ENCODE assay signal across 12 mouse cellular contexts in the genomic region with DNA sequence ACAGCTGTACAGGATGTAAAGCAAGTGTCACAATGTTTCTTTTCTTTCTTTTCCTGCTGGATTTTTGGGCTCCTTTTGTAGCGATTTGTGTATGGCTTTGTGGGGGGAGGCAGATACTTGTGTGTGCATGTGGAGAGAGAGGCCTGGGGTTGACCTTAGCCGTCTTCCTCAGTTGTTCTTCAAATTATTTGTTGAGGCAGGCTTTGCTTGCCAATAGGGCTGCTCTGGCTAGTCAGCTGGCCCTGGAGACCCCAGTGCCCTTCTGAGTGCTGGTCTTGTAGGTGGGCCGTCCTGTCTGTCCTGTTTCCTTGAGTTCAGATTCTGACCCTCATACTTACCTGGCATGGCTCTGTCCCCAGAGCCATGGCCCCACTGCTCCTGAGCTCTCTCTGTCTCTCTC.
"Had no signal": no experiment of that assay in that cellular context is flagged by ENCODE, and none has a peak within 500 bp of the region (broad histone marks: within the 10 kb centered on the region; RNA-seq: fewer than 3 reads in every experiment).

No protein-coding gene starts in this region.

- H3K4me3 ChIP-seq: left cerebral cortex, adult 2 months had no signal

- ATAC-seq: lung, postnatal 0 days had no signal

- H3K4me2 ChIP-seq: lung, embryonic 14.5 days had no signal

- DNase-seq: kidney, adult 18-20 months; kidney, adult 9 months; kidney, postnatal 10 days; kidney, postnatal 36 days; layer of hippocampus, postnatal 36 days; lung, embryonic 14.5 days; midbrain, embryonic 14.5 days; thymus, postnatal 25 days had no signal

- H3K27ac ChIP-seq: left cerebral cortex, adult 2 months; liver, embryonic 14.5 days; macrophage had no signal

- H3K9ac ChIP-seq: liver, embryonic 14.5 days; lung, embryonic 14.5 days had no signal
